Mouse (Mus musculus) E14TG2a.4 (cell line): Measurements from ENCODE around the gene Gm17581.

Experiments used
- H3K27me3 ChIP-seq: 2 replicates; pipeline ENCODE4 v1.6.1; 2014; ENCODE audit warnings: low read length, control low read depth; ENCODE audit not compliant: insufficient read depth
- H3K36me3 ChIP-seq: 2 replicates; pipeline ENCODE4 v1.6.1; 2014; ENCODE audit warnings: low read length, control low read depth; ENCODE audit not compliant: insufficient read depth
- H3K4me1 ChIP-seq: replicated peaks from 2 replicates; pipeline ENCODE4 v1.6.1; 2014; ENCODE audit warnings: low read depth, low read length, control low read depth
- H3K4me3 ChIP-seq: replicated peaks from 2 replicates; pipeline ENCODE4 v1.5.1; 2014; ENCODE audit warnings: mild to moderate bottlenecking, low read length
- H3K9me3 ChIP-seq: 2 replicates; pipeline ENCODE4 v1.6.1; 2014; ENCODE audit warnings: low read length, control low read depth
- CTCF ChIP-seq: conservative IDR thresholded peaks from 2 replicates; pipeline ENCODE4 v1.5.1; 2014; ENCODE audit warnings: low read length
- NANOG ChIP-seq: IDR thresholded peaks from 2 replicates; pipeline ENCODE4 v1.6.1; 2014; ENCODE audit warnings: borderline replicate concordance, low read length, mixed read lengths
- POU5F1 ChIP-seq: IDR thresholded peaks from 2 replicates; pipeline ENCODE4 v1.6.1; 2014; ENCODE audit warnings: low read length, borderline replicate concordance

Gm17581 gene

DNA sequence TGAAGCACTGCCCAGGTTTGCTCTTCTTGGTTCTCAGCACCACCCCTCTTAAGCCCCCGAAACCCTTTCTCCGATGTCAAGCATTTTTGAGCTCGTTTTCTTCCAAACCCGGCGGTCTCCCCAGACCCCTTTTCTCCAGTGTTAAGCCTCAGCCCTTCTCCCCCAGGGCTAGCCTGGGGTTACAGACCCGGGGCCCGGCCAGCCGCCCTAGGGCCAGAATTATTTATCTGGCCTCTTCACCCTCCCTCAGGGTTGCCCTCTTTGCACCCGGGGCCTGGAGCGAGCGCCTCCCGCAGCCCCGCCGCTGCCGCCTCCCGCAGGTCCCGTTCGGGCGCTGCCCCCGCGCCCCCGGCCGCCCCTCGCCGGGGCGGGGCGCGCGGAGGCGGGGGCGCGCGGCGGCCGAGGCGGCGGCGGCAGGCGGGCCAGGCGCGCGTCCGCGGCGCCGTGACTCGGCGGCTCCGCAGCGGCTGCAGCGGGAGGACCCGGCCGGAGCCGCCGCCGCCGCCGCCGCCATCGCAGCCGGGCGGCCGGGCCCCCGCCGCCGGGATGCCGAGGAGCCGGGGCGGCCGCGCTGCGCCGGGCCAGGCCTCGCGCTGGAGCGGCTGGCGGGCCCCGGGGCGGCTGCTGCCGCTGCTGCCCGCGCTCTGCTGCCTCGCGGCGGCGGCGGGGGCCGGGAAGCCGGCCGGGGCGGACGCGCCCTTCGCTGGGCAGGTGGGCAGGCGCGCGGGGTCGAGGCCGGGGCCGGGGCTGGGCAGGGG lies 39.4 kb upstream of the Gm17581 start, which contains the start of gene Mmp24:
Gene Mmp24 (plus strand): TSS at position 416 of the 758 bp plus-strand sequence.
- peak within 1 kb of the TSS; percentile 81 for H3K4me3 ChIP-seq
- H3K36me3 ChIP-seq, result no peaks in the 10 kb centered on the region
- TF ChIP-seq CTCF (no peak), POU5F1 (no peak), NANOG (no peak)
- peaks cover 60% of the 10 kb centered on the region for H3K27me3 ChIP-seq
- H3K4me1 ChIP-seq, result peaks cover 11% of the 10 kb centered on the region
- no peaks in the 10 kb centered on the region for H3K9me3 ChIP-seq

GRCm38 (mm10) chr2:155774261-155774926 lies 38.7 kb upstream of the Gm17581 start:
- TF ChIP-seq NANOG (no peak), POU5F1 (no peak)
- Histone ChIP-seq H3K4me3 (peak overlapping the region; percentile 81), H3K9me3 (no peaks in the 10 kb centered on the region), H3K36me3 (no peaks in the 10 kb centered on the region), H3K27me3 (peaks cover 62% of the 10 kb centered on the region), H3K4me1 (peaks cover 11% of the 10 kb centered on the region)

- Histone ChIP-seq H3K4me1 (peaks cover 11% of the 10 kb centered on the region), H3K27me3 (peaks cover 63% of the 10 kb centered on the region), H3K9me3 (no peaks in the 10 kb centered on the region), H3K36me3 (no peaks in the 10 kb centered on the region), H3K4me3 (no peak overlapping the region)
- TF ChIP-seq CTCF (no peak), NANOG (no peak), POU5F1 (no peak)
Observed at GRCm38 (mm10) chr2:155773664-155774063, 38.0 kb upstream of the Gm17581 start.

GRCm38 (mm10) chr2:155764679-155765418 lies 29.2 kb upstream of the Gm17581 start:
- Histone ChIP-seq H3K4me3 (no peak overlapping the region), H3K27me3 (peaks cover 20% of the 10 kb centered on the region), H3K9me3 (no peaks in the 10 kb centered on the region), H3K4me1 (peaks cover 4% of the 10 kb centered on the region; the same call in 1 of the 2 replicates), H3K36me3 (no peaks in the 10 kb centered on the region)
- TF ChIP-seq CTCF, result peak; percentile 40; the same call in 1 of the 2 replicates
- no peak for TF ChIP-seq NANOG

DNA sequence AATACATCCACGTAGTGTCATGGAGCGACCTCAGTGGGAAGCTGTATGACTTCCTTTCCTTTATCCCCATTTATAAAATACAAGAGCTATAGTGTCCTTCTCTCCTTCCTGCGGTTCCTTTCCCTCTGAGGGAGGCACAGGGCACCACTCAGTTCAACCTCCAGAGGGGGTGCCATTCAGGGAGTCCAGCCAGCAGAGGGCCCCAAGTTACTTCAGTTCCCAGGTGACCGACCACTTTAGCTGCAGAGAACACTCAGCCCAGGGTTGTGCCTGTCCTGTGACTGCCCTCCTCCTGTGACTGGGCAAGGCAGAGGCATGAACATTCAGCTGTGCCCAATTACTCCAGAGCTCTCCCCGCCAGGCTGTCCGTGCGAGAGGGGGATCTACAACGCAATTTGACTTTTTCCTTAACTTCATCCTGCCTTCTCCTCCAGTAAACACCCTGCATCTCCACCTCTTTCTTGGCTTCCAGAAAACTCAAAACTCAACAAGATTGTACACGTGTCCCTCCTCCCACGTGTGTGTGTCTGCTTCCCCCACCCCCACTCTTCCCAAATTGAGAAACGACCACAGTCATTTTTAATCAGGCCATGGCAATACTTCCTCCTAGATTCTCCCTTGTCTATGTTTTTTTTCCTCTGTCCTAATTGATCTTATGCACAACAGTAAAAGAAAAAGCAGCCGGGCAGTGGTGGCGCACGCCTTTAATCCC lies 21.3 kb upstream of the Gm17581 start:
- Histone ChIP-seq H3K4me1 (peaks cover 14% of the 10 kb centered on the region), H3K4me3 (no peak overlapping the region), H3K27me3 (peaks cover 33% of the 10 kb centered on the region), H3K9me3 (no peaks in the 10 kb centered on the region), H3K36me3 (no peaks in the 10 kb centered on the region)
- TF ChIP-seq NANOG (no peak), CTCF (peak; percentile 44)

DNA sequence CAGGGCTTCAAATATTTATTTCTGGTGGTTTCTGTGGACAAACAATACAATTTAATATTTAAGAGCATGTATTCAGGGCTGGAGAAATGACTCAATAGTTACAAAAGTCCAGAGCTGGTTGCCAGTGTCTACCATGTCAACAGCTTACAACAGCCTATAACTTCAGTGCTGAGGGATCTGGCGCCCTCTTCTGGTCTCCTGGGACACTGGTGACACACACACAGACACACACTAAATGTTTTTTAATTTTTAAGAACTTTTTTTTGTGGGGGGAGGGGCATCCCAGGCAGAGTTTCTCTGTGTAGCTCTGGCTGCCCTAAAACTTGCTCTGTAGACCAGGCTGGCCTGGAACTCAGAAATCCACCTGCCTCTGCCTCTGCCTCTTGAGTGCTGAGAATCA lies 20.1 kb upstream of the Gm17581 start:
- H3K27me3 ChIP-seq, result peaks cover 44% of the 10 kb centered on the region
- no peaks in the 10 kb centered on the region for H3K9me3 ChIP-seq
- no peaks in the 10 kb centered on the region for H3K36me3 ChIP-seq
- no peak overlapping the region for H3K4me3 ChIP-seq
- peaks cover 22% of the 10 kb centered on the region for H3K4me1 ChIP-seq
- TF ChIP-seq POU5F1 (no peak), CTCF (peak; percentile 87), NANOG (no peak)

DNA sequence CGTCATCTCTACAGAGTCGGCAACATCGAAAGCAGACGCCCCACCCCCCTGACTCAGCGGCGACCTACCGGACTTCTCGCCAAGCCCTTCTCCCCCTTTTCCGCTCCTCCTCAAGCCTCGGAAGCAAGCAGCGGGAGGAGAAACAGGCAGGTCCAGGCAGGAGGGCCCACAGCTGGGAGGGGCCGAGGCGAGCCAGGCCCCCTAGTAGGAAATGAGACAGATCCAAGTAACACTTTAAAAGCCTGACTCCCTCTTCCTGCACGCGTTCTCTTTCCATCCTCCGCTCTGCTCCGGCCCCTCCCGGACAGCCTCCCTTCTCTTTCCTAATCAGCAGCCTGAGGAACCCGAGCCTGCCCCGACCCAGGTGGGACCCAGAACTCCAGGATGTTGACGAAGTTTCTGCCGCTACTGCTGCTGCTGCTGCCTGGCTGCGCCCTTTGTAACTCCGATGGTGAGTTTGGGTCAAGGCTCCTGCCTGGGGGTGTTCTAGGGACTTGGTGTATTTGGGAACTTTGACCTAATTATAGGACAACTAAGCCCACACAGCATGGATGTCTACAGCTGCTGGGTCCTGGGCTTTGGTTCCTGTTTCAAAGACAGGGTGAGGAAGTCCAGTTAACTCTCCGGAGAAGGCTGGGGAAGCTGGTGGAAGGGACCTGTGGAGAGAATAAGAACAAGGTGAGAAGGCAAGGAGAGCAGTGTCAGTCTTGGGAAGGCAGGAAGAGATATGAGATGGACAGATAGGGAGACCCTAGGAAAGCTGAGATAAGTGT lies 15.5 kb upstream of the Gm17581 start, which contains the start of gene Procr:
Gene Procr (plus strand): TSS at position 104 of the 773 bp plus-strand sequence.
- Histone ChIP-seq H3K9me3 (no peaks in the 10 kb centered on the region), H3K36me3 (no peaks in the 10 kb centered on the region), H3K4me3 (peak within 1 kb of the TSS; percentile 69), H3K4me1 (peaks cover 22% of the 10 kb centered on the region), H3K27me3 (peaks cover 33% of the 10 kb centered on the region)
- no peak for TF ChIP-seq CTCF
- TF ChIP-seq NANOG, result no peak
- TF ChIP-seq POU5F1, result no peak

- Histone ChIP-seq H3K9me3 (no peaks in the 10 kb centered on the region), H3K4me3 (no peak overlapping the region), H3K36me3 (no peaks in the 10 kb centered on the region), H3K27me3 (peaks cover 31% of the 10 kb centered on the region), H3K4me1 (peaks cover 22% of the 10 kb centered on the region)
- TF ChIP-seq NANOG, result no peak
- TF ChIP-seq POU5F1, result no peak
- TF ChIP-seq CTCF, result no peak
Observed at GRCm38 (mm10) chr2:155749394-155749793, 13.7 kb upstream of the Gm17581 start.
